Mouse (Mus musculus): ENCODE data around the gene Slc25a35. TPM values are rescaled to one million over a fixed set of nuclear protein-coding genes. Genes with fewer than 3 reads are reported as not detected.

The Slc25a35 gene
- total RNA-seq (2023) = 1 to 10 TPM; 2.6 to 3.1 TPM

DNA sequence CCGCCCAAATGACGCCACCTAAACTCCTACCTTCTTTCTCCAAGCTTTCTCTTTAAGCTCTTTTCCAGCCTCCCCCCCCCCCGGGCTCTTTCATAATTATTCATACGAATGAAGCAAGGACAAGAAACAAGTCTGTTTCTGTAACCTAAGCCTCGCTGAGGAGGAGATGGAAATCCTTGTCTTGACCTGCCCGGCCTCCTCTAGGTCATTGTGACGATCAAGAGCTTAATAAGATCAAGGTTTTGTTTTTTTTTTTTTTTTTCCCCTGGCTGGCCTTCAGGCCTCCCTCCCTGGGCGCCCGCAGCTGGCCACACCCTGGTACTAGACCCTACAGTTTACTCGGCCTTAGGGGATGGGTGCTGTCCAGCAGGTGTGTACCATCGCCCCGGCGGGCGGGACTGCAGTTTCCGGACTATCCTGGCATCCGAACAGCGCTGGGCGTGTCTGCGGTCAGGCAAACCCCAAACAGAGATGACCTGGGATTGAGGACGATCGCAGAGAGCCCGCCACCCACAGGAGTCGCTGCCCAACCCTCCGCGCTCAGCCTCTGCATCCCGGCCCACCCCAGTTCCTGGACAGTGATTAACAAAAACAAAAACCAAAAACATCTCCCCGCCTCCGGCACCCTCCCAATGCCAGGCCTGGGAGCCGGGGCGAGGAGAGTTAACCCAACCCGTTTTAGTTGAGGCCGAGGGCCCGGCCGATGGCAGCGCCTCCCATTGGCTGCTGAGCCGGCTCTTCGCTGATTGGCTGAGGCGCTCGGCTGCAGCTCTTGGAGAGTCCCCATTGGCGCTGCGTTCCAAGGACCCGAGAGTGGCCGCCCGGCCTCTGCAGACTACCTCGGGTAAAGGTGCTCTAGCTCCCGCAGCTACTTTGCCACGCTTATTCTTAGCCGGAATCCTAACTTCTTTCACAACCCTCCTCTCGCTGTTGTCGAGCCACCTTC is at the start of gene Slc25a35:
Gene Slc25a35 (plus strand): TSS at position 795 of the 946 bp plus-strand sequence.

GRCm38 (mm10) chr11:68926981-68927380 is 41.0 kb upstream of the Slc25a35 start, which contains the start of gene Odf4:
Gene Odf4, minus strand, starts transcription at chr11:68927081.

DNA sequence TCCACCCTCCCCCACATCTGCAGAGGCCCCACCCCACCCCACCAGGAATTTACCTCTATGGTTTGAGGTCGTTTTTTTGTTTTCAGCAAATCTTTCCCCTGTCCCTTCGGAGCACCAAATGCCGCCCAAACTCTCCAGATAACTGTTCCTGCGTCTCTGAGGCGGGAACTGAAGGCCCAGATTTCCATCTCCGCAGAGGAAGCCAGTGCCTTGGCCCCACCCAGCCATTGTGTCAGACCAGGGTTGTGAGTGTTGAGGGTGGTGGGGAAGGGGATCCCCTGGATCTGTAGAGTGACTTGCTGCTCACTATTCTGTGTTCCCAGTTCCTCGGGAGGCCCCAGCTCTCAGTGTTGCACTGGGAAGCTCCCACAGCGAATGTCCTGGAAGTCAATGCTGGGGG is 10.6 kb upstream of the Slc25a35 start, which contains the start of gene Arhgef15:
Gene Arhgef15 (minus strand): TSS at position 173 of the 400 bp plus-strand sequence.

DNA sequence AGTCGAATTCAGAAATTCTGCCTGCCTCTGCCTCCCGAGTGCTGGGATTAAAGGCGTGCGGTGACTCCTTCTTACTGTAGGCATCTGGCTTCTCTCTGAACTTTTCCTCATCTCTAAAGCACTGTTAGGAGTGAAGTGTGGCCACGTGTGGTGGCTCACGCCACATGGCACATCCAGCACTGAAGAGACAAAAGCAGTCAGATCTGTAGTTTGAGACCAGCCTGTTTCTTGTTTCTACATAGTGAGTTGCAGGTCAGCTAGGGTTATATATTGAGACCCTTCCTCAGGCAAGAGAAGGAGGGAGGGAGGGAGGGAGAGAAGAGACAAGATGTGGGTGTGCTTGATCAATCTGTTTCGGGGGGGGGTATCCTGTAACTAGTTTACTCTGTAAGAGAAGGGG is 7.2 kb downstream of the Slc25a35 start, which contains the start of gene Rangrf:
Gene Rangrf (minus strand): TSS at position 101 of the 400 bp plus-strand sequence.

DNA sequence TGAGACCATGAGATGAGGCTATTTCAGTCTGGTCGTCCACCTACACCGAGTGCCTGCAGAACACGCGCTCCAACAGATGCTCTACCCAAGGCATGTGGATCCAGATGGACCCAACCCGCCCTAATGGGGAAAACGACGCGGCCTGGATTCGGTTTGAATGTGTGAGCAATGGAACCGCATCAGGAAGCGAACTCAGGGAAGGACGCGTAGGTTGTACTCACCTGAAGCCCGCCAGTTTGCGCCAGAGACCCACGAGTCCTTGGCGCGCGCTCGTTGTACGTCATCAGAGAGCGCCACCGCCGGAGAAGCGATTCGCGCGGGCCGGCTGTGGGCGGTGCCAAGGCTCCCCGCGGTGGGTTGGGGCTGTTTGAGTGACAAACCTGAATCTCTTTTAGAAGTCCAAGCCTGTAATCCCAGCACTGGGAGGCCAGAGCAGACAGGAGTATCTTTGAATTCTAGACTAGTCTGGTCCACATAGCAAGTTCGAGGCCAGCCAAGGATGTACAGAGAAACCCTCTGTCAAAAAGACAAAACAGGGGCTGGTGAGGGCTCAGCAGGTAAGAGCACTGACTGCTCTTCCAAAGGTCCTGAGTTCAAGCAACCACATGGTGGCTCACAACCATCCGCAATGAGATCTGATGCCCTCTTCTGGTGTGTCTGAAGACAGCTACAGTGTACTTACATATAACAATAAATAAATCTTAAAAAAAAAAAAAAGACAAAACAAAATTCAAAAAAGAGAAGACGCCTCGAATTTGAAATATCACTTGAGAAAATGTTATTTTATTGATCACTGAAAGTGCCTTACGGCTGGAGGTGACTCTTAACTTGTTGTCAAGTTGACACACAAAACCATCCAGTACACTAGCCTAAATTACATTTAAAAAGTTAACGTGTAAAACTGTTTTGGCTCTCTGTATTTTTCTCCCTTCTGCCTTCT is 40.5 kb downstream of the Slc25a35 start, which contains the start of gene Pfas:
Gene Pfas (minus strand): TSS at position 279 of the 940 bp plus-strand sequence.

DNA sequence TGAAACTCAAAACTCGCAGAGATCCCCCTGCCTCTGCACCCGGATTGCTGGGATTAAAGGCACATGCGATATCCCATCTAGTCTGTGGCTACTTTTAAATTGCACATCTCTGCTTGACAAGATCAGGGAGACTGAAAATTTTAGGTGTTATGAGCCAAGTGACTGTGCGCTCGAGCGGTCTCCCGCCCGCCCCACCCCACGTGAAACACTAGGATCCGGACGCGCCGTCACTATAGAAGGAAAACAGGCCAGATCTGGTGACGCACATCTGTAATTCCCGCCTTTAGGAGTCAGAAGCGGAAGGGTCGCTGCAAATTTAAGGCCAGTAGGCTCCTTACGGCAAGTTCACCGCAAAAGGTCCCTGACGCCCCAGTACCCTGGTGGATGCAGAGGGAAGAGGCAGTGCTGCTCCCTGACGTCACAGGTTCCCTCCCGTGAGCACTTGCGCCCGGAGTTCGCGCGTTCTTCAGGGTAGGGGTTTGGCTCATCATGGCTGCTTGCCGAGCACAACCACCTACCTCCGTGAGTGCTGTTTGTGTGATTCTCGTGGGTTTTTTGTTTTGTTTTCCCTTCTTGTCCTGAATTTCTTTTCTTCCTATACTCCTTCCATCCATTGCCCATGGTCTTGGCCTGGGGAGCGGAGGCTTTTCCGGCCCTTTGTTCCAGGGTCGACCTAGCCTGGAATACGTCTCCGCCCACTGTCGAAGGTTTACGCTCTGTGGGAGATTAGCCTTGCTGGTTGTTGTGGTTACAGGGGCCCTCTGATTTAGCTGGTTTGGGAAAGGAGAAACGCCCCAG is 47.9 kb downstream of the Slc25a35 start, which contains the start of gene Ctc1:
Gene Ctc1 (plus strand): TSS at position 268 of the 798 bp plus-strand sequence.

Other genes starting within 250 kb of the Slc25a35 start
- 100 to 1,000 TPM; 151 to 155 TPM for gene Ndel1, start 96.3 kb upstream of the Slc25a35 start, total RNA-seq (2023)
- not detected for gene Rnf222, start 79.6 kb upstream of the Slc25a35 start, total RNA-seq (2023)
- 1,000 to 10,000 TPM; 1,720 to 1,823 TPM for gene Rpl26, start 66.5 kb upstream of the Slc25a35 start, total RNA-seq (2023)
- not detected for gene Odf4, start 41.0 kb upstream of the Slc25a35 start, total RNA-seq (2023)
- gene Arhgef15, start 10.7 kb upstream of the Slc25a35 start, total RNA-seq (2023) = not detected
- 1 to 10 TPM; 2.0 to 5.2 TPM for gene Rangrf, start 7.1 kb downstream of the Slc25a35 start, total RNA-seq (2023)
- 1 to 10 TPM; 7.9 to 8.6 TPM for gene Pfas, start 40.3 kb downstream of the Slc25a35 start, total RNA-seq (2023)
- gene Ctc1, start 47.8 kb downstream of the Slc25a35 start, total RNA-seq (2023) = 10 to 100 TPM; 27.8 to 30.5 TPM
- 10 to 100 TPM; 12.5 to 13.0 TPM for gene Aurkb, start 77.5 kb downstream of the Slc25a35 start, total RNA-seq (2023)
- gene Borcs6, start 91.6 kb downstream of the Slc25a35 start, total RNA-seq (2023) = 10 to 100 TPM; 43.4 to 46.4 TPM
- 1 to 10 TPM; 3.9 to 6.5 TPM for gene Tmem107, start 102.7 kb downstream of the Slc25a35 start, total RNA-seq (2023)
- gene Vamp2, start 120.4 kb downstream of the Slc25a35 start, total RNA-seq (2023) = 100 to 1,000 TPM; 151 to 170 TPM
- gene Per1, start 127.1 kb downstream of the Slc25a35 start, total RNA-seq (2023) = 100 to 1,000 TPM; 499 to 544 TPM
- under 1 TPM in 1 of 2 experiments, not detected in 1; 0.45 TPM for gene Hes7, start 152.3 kb downstream of the Slc25a35 start, total RNA-seq (2023)
- under 1 TPM; 0.31 to 0.55 TPM for gene 9130213A22Rik, start 154.5 kb downstream of the Slc25a35 start, total RNA-seq (2023)
- gene Aloxe3, start 157.8 kb downstream of the Slc25a35 start, total RNA-seq (2023) = under 1 TPM; 0.50 to 0.85 TPM
- gene Alox12b, start 188.9 kb downstream of the Slc25a35 start, total RNA-seq (2023) = not detected
- gene Alox8, start 229.7 kb downstream of the Slc25a35 start, total RNA-seq (2023) = 1 to 10 TPM in 1 of 2 experiments, under 1 TPM in 1; 0.94 to 2.2 TPM